Mouse (Mus musculus) lung, embryonic 15.5 days (tissue): Measurements from ENCODE around the gene Crb3. TPM values are rescaled to one million over a fixed set of nuclear protein-coding genes. Genes with fewer than 3 reads are reported as not detected.

Experiments used
- ATAC-seq: fragments of 200-750 bp; cut with Nextera tagmentation; 2 replicates; pipeline ENCODE4 v1.8.0; 2017; ENCODE audit warnings: moderate number of reproducible peaks, borderline replicate concordance; ENCODE audit not compliant: low FRiP score, low TSS enrichment; ENCODE audit errors: extremely low read depth
- H3K27ac ChIP-seq: fragments of 300-500 bp; sonication (generic); 2 replicates; pipeline ENCODE4 v1.5.1; 2015; ENCODE audit warnings: moderate library complexity, mild to moderate bottlenecking, inconsistent platforms
- H3K27me3 ChIP-seq: fragments of 300-500 bp; sonication (generic); 2 replicates; pipeline ENCODE4 v1.6.1; 2015; ENCODE audit warnings: inconsistent platforms
- H3K36me3 ChIP-seq: fragments of 300-500 bp; sonication (generic); 2 replicates; pipeline ENCODE4 v1.6.1; 2015; ENCODE audit warnings: inconsistent platforms
- H3K4me1 ChIP-seq: fragments of 300-500 bp; sonication (generic); 2 replicates; pipeline ENCODE4 v1.6.1; 2015; ENCODE audit warnings: inconsistent platforms
- H3K4me2 ChIP-seq: fragments of 300-500 bp; sonication (generic); 2 replicates; pipeline ENCODE4 v1.6.1; 2015; ENCODE audit warnings: inconsistent platforms, mild to moderate bottlenecking, moderate library complexity
- H3K4me3 ChIP-seq: fragments of 300-500 bp; sonication (generic); 2 replicates; pipeline ENCODE4 v1.5.1; 2015; ENCODE audit warnings: mild to moderate bottlenecking, inconsistent platforms
- H3K9ac ChIP-seq: fragments of 300-500 bp; sonication (generic); 2 replicates; pipeline ENCODE4 v1.6.1; 2015; ENCODE audit warnings: inconsistent platforms
- H3K9me3 ChIP-seq: fragments of 300-500 bp; sonication (generic); 2 replicates; pipeline ENCODE4 v1.6.1; 2016; ENCODE audit warnings: inconsistent platforms
- WGBS: fragments of 180-500 bp; shearing (Covaris S2); methylation state at CpG from one replicate; pipeline ENCODE4 v1.1.7; 2015; 5-methylcytosine and 5-hydroxymethylcytosine counted together
- polyA plus RNA-seq: library from polyadenylated mRNA; unstranded; fragments of >200 nt; fragmentation: Nextera tagmentation; extraction: Ambion mirVana; gene quantifications from 2 replicates; pipeline ENCODE4 v1.2.1, GENCODE M21; 2015

The Crb3 gene
- polyA plus RNA-seq: 55.3 and 57.0 TPM in 2 replicates

GRCm38 (mm10) chr17:57058891-57059485, at the start of gene Crb3:
Gene Crb3, plus strand, starts transcription at chr17:57059105.
- Histone ChIP-seq H3K9me3 (no peaks in the 10 kb centered on the region), H3K27me3 (peaks cover 30% of the 10 kb centered on the region), H3K4me1 (peaks cover 16% of the 10 kb centered on the region), H3K4me2 (peak within 1 kb of the TSS; percentile 98), H3K27ac (peak within 1 kb of the TSS; percentile 83), H3K4me3 (peak within 1 kb of the TSS; percentile 85), H3K36me3 (0 out of 2 replicates have a peak, but pooled peaks cover 2% of the 10 kb centered on the region), H3K9ac (peak within 1 kb of the TSS; percentile 66)
- 0 out of 2 replicates have a peak, but pooled peaks have one; percentile 0 for ATAC-seq
- WGBS: 0% methylated on average over 16 of the region's 22 CpGs

- peak; percentile 37 for ATAC-seq
- under 1% methylated on average over 19 of the region's 19 CpGs for WGBS
- no peaks in the 10 kb centered on the region for H3K27me3 ChIP-seq
Measured at GRCm38 (mm10) chr17:57010911-57011235, 48.0 kb upstream of the Crb3 start.

GRCm38 (mm10) chr17:57011236-57012141, 47.4 kb upstream of the Crb3 start, which contains the start of the genes Gtf2f1 and Gm17949:
Gene Gtf2f1, minus strand, starts transcription at chr17:57011288.
Gene Gm17949, plus strand, starts transcription at chr17:57011469.
- H3K36me3 ChIP-seq: peaks cover 25% of the 10 kb centered on the region
- peak within 1 kb of the TSS; percentile 76 for H3K9ac ChIP-seq
- WGBS: under 1% methylated on average over 51 of the region's 51 CpGs
- peak within 1 kb of the TSS; percentile 79 for H3K4me3 ChIP-seq
- H3K27ac ChIP-seq: peak within 1 kb of the TSS; percentile 91
- no peaks in the 10 kb centered on the region for H3K9me3 ChIP-seq
- H3K4me1 ChIP-seq: peaks cover 22% of the 10 kb centered on the region
- peak; percentile 89 for ATAC-seq
- H3K4me2 ChIP-seq: peak within 1 kb of the TSS; percentile 89
- no peaks in the 10 kb centered on the region for H3K27me3 ChIP-seq

More at GRCm38 (mm10) chr17:57010911-57011235, 48.0 kb upstream of the Crb3 start:
- peaks cover 22% of the 10 kb centered on the region for H3K4me1 ChIP-seq
- H3K4me2 ChIP-seq: peak overlapping the region; percentile 89
- peak overlapping the region; percentile 76 for H3K9ac ChIP-seq
- no peaks in the 10 kb centered on the region for H3K9me3 ChIP-seq
- H3K36me3 ChIP-seq: peaks cover 31% of the 10 kb centered on the region
- peak overlapping the region; percentile 79 for H3K4me3 ChIP-seq
- H3K27ac ChIP-seq: peak overlapping the region; percentile 91

GRCm38 (mm10) chr17:57012245-57012795, 46.6 kb upstream of the Crb3 start:
- Histone ChIP-seq H3K9ac (peak overlapping the region; percentile 65), H3K27me3 (no peaks in the 10 kb centered on the region)

GRCm38 (mm10) chr17:57019693-57020092, 39.2 kb upstream of the Crb3 start:
- WGBS: 77% methylated on average over 2 of the region's 2 CpGs
- Histone ChIP-seq H3K4me2 (no peak overlapping the region), H3K4me3 (no peak overlapping the region), H3K27ac (no peak overlapping the region), H3K9ac (no peak overlapping the region), H3K4me1 (no peaks in the 10 kb centered on the region), H3K9me3 (no peaks in the 10 kb centered on the region), H3K27me3 (no peaks in the 10 kb centered on the region), H3K36me3 (peaks cover 52% of the 10 kb centered on the region)
- no peak for ATAC-seq

More at GRCm38 (mm10) chr17:57012245-57012795, 46.6 kb upstream of the Crb3 start:
- Histone ChIP-seq H3K36me3 (peaks cover 16% of the 10 kb centered on the region), H3K4me3 (peak overlapping the region; percentile 79), H3K27ac (peak overlapping the region; percentile 91), H3K4me1 (peaks cover 22% of the 10 kb centered on the region), H3K9me3 (no peaks in the 10 kb centered on the region), H3K4me2 (peak overlapping the region; percentile 83)
- ATAC-seq: no peak
- 62% methylated on average over 13 of the region's 13 CpGs for WGBS

GRCm38 (mm10) chr17:57020960-57021359, 37.9 kb upstream of the Crb3 start:
- no peak for ATAC-seq
- H3K4me2 ChIP-seq: no peak overlapping the region
- H3K4me3 ChIP-seq: no peak overlapping the region
- H3K9me3 ChIP-seq: no peaks in the 10 kb centered on the region
- peaks cover 65% of the 10 kb centered on the region for H3K36me3 ChIP-seq
- H3K9ac ChIP-seq: no peak overlapping the region
- no peaks in the 10 kb centered on the region for H3K4me1 ChIP-seq
- 92% methylated on average over 5 of the region's 5 CpGs for WGBS
- H3K27me3 ChIP-seq: no peaks in the 10 kb centered on the region
- H3K27ac ChIP-seq: no peak overlapping the region

- no peak overlapping the region for H3K9ac ChIP-seq
- no peak overlapping the region for H3K4me3 ChIP-seq
- no peak overlapping the region for H3K4me2 ChIP-seq
- ATAC-seq: no peak
- peaks cover 17% of the 10 kb centered on the region for H3K4me1 ChIP-seq
- H3K27ac ChIP-seq: no peak overlapping the region
- H3K36me3 ChIP-seq: peaks cover 65% of the 10 kb centered on the region
- H3K9me3 ChIP-seq: no peaks in the 10 kb centered on the region
- WGBS: 88% methylated on average over 4 of the region's 4 CpGs
- no peaks in the 10 kb centered on the region for H3K27me3 ChIP-seq
Measured at GRCm38 (mm10) chr17:57027471-57027870, 31.4 kb upstream of the Crb3 start.

GRCm38 (mm10) chr17:57029691-57030090, 29.2 kb upstream of the Crb3 start:
- H3K4me3 ChIP-seq: peak overlapping the region; percentile 77
- no peak overlapping the region for H3K27ac ChIP-seq
- peak overlapping the region; percentile 86 for H3K4me2 ChIP-seq
- 30% methylated on average over 8 of the region's 8 CpGs for WGBS
- peaks cover 43% of the 10 kb centered on the region for H3K36me3 ChIP-seq
- peaks cover 17% of the 10 kb centered on the region for H3K4me1 ChIP-seq
- peak overlapping the region; percentile 100 for H3K9ac ChIP-seq
- ATAC-seq: no peak
- no peaks in the 10 kb centered on the region for H3K9me3 ChIP-seq
- H3K27me3 ChIP-seq: no peaks in the 10 kb centered on the region

- Histone ChIP-seq H3K9me3 (no peaks in the 10 kb centered on the region), H3K36me3 (peaks cover 29% of the 10 kb centered on the region), H3K4me2 (peak within 1 kb of the TSS; percentile 86), H3K4me3 (peak within 1 kb of the TSS; percentile 77), H3K27me3 (no peaks in the 10 kb centered on the region), H3K9ac (peak within 1 kb of the TSS; percentile 100), H3K4me1 (peaks cover 17% of the 10 kb centered on the region), H3K27ac (peak within 1 kb of the TSS; percentile 95)
- 2% methylated on average over 94 of the region's 99 CpGs for WGBS
- no peak for ATAC-seq
Measured at GRCm38 (mm10) chr17:57030931-57031660, 27.8 kb upstream of the Crb3 start, which contains the start of gene Khsrp. Gene Khsrp, minus strand, starts transcription at chr17:57031522.

- ATAC-seq: peak; percentile 96
- Histone ChIP-seq H3K4me1 (peaks cover 17% of the 10 kb centered on the region), H3K4me2 (peak overlapping the region; percentile 67), H3K27me3 (no peaks in the 10 kb centered on the region), H3K36me3 (peaks cover 21% of the 10 kb centered on the region), H3K27ac (peak overlapping the region; percentile 86), H3K9me3 (no peaks in the 10 kb centered on the region), H3K9ac (peak overlapping the region; percentile 100), H3K4me3 (peak overlapping the region; percentile 77)
- under 1% methylated on average over 38 of the region's 38 CpGs for WGBS
Measured at GRCm38 (mm10) chr17:57031661-57032420, 27.1 kb upstream of the Crb3 start.
